Mouse (Mus musculus) frontal cortex, adult 2 months (tissue): ENCODE data around the gene Syt7. TPM values are rescaled to one million over a fixed set of nuclear protein-coding genes. Genes with fewer than 3 reads are reported as not detected.

Source experiments
- DNase-seq, 2 experiments: peaks; one replicate each; pipeline ENCODE4 v3.0.0; 2022; ENCODE audit warnings: low spot score in 1 of 2; ENCODE audit errors: extremely low spot score in 1 of 2
- polyA plus RNA-seq: library from polyadenylated mRNA; depleted of rRNA; stranded (reverse); fragments of >200 nt; gene quantifications from 2 replicates; pipeline ENCODE4 v1.2.3, GENCODE M21; 2012

The Syt7 gene
- polyA plus RNA-seq, 1 experiment: 212 TPM

DNA sequence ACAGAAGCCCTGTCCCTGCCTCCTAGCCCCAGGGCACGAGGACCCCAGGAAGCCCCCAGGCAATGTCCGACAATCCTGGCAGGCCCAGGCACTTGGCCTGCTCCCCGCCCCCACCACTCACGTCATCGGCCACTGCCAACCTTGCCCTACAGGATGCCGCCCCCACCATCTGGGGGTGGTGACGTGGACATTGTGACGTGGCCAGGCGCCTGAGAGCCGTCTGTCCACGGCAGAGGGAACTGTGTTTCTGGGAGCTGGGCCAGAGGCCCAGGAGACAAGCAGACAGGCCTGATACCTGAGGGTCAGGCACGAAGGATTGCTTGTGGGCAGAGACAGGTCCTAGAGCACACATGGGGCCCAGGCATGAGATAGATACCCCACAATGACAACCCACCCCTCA is 28.5 kb downstream of the Syt7 start:
- DNase-seq: peak in 1 of 2 experiments; percentile 76

DNA sequence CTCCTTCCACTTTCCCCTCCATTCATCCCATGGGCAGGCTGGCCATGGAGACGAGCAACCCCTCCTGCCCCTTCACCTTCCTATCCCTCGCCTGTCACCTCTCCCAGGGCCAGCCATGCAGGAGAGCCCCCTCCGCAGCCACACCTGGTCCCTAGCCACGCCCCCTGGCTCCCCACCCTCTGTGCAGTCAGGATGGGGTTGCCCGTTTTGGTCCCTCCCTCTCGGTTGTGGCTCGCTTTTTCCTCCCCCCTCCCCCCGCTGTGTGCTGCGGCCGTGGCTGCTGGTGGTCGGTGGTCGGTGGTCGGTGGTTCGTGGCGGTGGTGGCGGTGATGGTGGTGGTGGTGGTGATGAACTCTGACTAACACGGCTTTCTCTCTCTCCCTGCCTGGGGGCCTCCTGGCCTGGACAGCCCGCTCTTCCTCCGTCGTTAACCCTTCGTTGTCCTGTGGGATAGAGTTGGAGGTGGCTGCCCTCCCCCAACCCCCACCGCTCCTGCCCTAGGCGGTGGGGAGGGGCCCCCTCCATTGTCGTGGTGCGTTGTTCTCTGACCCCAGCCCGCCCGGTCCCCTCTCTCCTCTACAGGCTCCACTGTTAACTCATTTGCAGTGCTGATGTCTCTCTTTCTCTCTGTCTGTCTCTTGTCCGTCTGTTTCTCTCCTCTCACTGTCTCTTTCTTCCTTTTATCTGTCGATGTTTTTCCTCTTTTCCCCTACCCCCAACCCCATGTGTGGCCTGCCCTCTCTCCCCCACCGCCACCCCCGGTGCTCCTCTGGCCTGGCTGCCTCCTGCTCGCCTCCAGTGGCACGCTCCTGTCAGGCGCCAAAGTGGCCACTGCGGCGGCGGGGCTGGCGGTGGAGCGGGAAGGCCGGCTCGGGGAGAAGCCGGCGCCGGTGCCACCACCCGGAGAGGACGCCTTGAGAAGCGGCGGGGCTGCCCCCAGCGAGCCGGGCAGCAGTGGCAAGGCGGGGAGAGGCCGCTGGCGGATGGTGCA is 33.4 kb downstream of the Syt7 start:
- no peak for DNase-seq

DNA sequence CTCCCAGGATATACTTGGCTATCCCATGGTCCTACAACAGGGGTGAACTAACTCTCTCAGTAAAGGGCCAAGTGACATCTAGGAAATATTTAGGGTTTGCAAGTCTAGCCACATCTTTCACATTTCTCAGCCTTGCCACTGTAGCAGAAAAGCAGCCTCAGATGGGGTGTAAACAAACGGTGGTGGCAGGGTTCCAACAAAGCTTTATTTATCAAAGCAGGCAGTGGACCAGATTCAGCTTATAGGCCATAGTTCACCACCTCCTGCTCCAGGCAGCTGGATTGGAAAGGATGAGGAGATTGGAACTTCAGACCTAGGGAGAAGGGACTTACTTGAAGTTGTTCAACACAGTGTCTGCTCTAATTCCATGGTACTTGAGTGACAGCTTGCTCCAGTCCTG is 35.9 kb downstream of the Syt7 start:
- no peak for DNase-seq

DNA sequence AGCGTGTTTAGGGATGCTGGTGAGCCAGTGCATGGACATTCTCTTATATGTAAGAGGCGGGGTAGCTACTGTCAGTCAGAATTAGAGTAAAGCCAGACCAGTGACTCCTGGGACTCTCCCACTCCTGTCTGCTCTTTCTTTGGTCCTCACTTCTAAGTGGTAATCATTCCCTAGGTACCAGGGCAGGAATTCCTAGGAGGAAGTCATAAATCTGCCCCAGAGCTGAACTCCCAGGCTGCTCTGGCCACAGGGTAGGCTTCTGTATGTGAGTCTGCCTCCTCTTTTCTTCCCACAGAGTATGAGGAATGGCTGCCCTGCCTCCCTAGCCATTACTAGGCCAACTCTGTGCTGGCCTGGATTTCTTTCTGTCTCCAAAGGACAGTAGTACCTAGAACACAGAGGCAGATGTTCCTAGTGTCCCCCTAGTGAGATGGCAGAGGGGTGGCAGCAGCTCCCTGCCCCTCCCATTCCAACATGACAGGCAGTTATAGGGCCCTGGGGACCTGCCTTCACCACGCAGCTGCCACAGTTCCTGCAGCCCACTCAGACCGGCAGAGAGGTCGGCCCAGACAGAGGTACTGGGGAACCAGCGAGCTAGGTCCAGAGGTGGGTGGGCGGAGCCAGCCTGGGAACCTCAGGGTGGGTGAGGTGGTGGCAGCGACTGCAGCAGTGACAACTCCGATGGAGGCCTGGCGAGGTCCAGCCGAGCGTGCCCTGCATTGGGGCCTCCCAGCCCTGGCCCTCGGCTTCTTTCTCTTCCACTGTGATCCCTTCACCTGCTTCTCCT is 36.8 kb downstream of the Syt7 start:
- DNase-seq: no peak

DNA sequence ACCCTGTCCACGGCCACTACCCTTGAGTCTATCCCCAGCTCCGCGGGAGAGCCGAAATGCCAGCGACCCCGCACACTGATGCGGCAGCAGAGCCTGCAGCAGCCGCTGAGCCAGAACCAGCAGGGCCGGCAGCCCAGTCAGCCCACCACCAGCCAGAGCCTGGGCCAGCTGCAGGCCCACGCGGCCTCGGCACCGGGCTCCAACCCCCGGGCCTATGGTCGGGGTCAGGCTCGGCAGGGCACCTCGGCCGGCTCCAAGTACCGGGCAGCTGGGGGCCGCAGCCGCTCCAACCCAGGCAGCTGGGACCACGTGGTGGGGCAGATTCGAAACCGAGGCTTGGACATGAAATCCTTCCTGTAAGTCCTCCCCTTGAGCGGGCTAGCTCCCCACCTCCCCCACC is 37.4 kb downstream of the Syt7 start:
- no peak for DNase-seq

DNA sequence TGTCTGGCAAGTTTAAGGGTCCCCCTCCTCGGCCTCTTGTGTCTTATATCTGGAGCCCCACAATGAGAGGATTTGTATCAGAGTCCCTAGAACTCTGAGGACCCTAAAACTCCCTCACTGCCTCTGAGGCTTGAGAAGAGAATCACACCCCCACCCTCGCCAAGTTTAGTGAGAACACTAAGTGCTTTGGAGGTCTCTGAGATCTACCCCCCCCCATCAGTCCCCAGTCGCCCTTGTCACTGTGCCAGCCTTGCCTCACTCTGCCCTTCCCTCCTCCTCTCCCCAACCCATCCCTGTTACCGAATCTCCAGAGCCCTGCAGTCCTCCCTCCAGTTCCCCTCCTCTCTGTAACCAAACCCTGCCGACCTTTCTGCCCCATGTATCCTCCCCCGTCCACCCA is 37.9 kb downstream of the Syt7 start:
- DNase-seq: no peak

DNA sequence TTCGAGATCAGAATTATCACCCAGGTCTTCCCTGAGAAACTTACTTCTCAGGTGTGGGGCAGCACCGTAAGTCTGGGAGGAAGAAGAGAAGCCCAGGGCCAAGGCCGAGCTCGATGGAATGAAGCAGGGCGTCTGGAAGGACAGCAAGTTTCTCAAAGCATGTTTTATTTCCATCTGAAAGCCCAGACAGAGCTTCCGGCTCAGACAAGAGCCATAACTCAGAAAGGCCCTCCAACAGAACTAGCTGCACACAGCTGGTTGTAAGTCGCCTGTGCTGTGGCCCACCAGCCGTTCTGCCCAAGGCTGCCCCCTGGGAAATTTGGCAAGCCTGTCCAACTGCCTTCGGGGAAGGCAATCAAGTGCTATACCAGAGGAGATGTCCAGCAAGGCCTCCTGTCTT is 38.5 kb downstream of the Syt7 start:
- no peak for DNase-seq

DNA sequence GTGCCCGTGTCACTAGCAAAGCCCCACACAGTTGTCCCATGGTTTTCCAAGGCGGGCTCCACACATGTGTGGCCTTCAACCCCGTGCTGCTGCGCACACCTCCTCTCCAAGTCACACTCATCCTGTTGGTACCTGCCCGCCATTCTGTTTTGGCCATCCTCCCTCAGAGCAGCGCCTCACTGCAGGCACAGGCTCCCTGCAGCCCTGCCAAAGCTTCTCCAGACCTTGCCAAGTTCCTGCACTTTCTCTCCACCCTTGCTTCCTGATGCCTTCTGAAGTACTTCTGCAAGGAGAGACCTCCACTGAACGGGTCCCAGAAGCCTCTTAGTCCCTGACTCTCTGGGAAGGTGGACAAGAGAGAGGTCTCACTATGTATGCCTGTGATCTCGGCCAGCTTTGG is 40.5 kb downstream of the Syt7 start:
- DNase-seq: no peak

DNA sequence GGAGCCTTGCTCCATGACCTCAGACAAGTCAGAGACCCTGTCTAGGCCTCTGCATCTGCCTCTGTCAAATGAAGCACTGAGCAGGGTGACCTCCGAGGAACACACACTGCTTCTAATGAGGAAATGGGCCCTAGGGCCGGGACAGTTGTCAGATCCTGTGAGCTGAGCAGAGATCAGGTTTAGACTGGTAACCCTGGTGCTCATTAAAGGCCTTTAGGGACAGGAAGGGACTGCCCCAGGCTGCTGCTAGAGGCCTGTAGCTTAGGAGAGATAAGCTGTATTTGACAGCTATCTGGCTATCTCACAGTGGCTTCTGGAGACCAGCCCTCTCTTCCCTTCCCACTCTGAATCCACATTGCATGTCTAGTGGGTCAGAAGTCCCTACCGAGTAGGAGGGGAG is 42.5 kb downstream of the Syt7 start:
- DNase-seq: no peak

DNA sequence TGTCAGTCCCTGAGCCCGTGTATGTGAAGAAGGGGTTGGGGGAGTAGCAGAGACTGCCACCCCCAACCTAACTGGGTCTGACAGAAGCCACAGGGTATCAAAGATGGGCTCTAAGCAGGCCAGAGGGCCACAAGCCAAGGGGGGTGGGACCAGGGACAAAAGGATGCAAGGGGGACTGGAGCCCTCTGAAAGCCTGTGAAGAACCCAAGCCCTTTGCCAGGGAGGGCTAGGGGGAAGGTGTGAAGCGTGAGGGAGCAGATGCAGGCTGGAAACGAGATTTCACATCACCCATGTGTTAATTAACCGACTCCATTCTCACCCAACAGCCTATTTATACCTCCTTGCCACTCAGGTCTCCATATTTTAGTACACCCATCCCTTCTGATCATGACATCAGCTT is 43.0 kb downstream of the Syt7 start:
- no peak for DNase-seq

DNA sequence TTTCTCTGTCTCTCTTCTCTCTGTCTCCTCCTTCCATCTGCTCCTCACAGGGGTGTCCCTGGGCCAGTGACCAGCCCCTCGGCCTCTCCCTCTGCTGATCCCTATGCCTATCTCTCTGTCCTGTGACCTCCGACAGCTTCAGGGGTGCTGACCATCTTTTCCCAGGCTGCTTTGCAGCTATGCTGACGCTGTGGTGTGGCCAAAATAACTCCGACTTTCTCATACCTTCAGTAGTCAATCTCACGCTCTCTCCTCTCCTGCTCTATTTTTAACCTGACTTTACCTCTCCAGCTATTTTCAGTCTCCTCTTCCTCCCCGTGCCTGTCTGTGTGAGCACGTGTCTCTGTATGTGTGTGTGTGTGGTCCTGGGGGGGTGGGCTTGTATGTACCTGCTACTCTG is 44.3 kb downstream of the Syt7 start:
- no peak for DNase-seq

DNA sequence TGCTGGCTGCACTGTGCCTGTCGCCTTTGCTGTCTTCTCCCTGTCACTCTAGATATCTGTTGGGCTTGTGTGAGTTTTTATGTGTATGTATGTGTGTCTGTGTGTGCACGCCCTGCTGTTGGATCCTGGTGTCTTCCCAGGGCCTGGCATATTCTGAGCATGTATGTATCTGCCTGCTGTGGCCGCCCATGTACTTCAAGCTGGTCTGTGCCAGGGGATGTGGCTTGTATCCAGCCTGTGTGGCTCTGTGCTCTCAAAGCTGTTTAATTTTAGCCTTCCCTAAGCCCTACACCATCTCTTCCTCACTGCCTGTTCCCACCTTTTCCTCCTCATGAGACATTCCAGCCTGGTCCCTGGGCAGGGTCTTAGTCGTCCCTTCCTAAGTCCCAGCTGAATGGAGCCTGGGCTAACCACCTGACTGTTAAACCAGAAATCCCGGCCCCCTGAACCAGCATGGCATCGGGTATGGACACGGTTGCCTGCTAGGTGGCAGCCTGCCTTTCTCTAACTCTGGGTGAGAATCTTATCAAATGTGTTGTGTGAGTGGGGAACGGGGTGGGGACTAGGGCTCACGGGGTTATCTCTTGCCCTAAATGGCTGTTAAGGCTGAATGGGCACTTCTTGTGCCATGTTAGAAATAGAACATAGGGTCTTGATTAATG is 45.1 kb downstream of the Syt7 start:
- peak in 1 of 2 experiments; percentile 61 for DNase-seq

DNA sequence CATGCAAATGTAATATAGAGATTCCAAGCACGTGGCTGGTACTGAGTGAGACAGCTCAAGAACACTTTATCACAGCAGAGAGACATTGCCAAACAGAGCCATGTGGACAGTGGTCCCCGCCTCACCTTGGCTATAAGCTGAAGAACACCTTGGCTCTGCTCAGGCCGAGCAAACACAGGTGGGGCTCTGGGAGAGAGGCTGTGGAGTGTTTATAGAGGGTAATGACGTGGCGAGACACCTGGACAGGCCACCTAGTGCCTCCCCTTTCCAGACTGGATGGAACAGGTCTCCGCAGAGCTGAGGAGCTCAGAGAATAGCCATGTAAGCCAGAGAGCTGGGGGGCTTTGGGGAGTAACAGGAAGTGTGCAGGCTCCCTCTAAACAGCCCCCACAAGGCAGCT is 46.0 kb downstream of the Syt7 start:
- DNase-seq: no peak

DNA sequence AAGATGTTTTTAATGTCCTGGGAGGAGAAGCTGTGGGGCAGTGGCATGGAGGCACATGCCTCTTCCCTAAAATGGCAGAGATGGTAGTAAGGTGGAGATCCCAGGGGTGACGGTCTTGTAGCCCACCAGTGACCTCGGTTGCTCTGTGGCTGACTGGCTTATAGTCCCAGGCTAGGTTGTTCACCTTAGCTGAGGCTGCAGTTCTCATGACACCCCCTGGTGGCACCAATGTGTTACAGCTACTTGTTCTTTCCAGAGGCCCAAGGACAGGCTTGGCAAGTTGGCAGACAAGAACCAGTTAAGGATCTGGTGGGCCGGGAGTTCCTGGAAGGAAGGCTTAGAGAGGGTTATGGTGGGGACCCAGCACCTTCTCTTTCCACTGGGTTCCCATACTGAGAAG is 47.0 kb downstream of the Syt7 start:
- DNase-seq: peak; percentile 54 to 86

DNA sequence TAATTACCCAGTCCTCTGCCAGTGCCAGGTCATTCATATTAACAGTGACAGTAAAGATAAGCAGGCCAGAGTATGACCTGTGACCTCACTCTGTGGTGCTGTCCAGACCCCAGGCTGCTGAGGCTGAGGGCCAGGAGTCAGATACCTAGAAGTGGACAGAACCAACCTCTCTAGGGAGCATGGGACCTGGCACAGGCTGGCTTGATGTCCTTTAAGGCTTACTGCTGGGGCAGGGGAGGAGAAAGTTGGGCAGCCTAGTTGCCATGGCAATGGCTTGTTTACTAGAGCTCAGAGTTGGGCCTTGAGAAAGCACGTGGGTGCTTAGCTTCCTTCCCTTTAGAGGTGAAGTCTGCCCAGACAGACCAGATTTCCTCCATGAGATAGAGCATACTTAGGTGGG is 47.8 kb downstream of the Syt7 start:
- DNase-seq: no peak

DNA sequence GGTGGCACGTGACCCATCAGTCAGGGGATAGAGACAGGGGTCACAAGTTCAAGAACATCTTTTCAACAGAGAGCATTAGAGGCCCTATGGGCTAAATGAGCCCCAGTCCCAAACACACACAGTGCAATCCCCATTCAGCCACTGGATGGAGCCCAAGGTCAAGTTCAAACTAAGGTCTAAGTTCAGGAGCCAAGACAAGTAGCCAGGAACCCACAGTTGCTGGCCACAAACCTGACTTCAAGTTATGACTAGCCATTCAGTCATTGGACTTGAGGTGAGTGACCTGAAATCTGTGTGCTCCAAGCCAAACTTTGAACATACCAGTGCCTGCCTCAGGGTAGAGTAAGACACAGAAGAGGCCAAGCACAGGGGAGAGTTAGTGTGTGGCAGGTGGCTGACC is 48.6 kb downstream of the Syt7 start:
- DNase-seq: no peak

DNA sequence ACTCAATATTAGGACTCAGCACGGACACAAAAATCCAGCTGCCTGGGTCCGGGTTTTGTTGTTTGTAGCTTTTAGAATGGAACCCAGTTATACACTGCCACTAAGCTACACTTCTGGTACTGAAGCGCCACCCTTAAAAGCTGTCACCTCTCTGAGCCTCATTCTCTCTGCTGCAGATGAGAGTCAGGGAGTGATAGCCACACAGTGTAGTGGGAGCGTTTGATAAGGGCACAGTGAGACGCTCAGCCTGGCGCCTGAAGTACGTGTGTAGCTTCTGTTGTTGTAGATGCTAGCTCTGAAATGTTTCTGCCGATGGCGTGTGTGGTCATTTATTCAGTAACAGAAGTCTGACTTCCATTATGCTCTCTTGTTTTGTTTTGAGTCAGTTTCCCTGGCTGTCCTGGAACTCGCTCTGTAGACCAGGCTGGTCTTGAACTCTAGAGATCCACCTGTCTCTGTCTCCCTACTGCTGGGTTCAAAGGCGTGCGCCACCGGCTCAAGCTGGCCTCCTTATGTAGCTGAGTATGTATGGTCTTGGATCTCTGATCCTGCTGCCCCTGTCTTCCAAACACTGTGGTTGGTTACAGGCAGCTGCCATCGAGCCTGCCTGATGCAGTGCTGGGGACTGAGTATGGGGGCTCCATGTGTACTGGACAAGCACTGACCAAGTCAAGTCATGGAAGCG is 55.9 kb downstream of the Syt7 start:
- DNase-seq: no peak

DNA sequence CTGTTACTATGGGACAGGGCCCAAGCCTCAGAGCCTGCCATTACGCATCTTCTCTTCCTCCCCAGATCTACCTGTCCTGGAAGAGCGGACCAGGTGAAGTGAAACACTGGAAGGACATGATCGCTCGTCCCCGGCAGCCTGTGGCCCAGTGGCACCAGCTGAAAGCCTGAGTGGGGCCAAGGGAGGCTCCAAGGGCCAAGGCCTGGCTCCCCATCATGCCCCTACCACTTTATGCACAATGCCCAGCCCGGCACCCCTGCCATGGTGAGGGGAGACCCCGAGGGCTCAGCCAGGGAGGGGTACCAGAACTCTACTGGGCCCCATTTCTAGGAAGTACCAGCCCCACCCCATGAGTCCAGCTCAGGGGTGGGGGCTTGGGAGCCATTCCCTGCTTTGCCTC is 59.4 kb downstream of the Syt7 start:
- no peak for DNase-seq

DNA sequence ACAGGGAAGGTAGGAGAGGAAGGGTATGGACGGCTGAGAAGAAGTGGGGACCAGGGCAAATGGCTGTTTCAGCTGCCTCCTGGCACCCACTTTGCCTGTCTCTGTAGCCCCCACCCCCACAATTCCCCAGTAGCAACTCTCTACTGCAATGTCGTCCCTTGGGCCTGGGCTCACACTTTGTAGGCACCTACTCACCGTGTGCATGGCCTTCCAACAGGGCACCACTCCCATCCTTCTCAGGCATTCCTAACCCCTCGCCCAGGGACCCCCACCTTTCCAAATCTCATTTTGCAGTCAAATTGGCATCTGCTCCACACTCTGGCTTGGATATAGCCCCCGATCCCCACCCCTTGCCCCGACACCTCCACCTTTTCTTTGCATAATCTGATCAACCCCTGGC is 60.3 kb downstream of the Syt7 start:
- no peak for DNase-seq

DNA sequence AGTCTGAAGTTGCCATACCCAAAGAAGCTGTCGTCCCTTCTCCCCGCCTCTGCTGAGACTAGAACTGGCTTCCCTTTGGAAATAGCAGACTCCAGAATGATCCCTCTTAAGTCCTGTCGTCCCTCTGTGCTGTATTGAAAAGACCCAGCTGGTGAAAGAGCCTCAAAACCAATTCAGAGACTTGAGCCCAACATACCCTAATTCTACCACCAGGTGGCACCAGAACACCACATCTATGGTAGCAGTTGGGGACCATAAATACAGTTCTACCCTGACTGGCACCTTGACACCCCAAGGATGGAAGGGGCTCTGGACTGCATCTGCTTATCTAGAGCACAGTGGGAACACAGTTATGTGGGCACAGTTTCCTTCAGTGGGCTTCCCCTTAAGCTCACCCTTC is 60.8 kb downstream of the Syt7 start:
- peak; percentile 64 to 94 for DNase-seq
